Mouse (Mus musculus) limb, embryonic 11.5 days (tissue): Measurements from ENCODE around the gene Gatd1. TPM values are rescaled to one million over a fixed set of nuclear protein-coding genes. Genes with fewer than 3 reads are reported as not detected.

Experiments used
- ATAC-seq: fragments of 200-750 bp; cut with Nextera tagmentation; 2 replicates; pipeline ENCODE4 v1.8.0; 2017; ENCODE audit warnings: low read depth; ENCODE audit not compliant: insufficient number of reproducible peaks, low FRiP score, low TSS enrichment
- DNase-seq: peaks from one replicate; pipeline ENCODE4 v3.0.0-alpha.2; 2015; ENCODE audit warnings: low spot score
- H3K27ac ChIP-seq: fragments of 300-500 bp; sonication (generic); replicated peaks from 2 replicates; pipeline ENCODE4 v1.5.1; 2014; ENCODE audit warnings: low read depth, mild to moderate bottlenecking, low read length
- H3K27me3 ChIP-seq: fragments of 300-500 bp; sonication (generic); 2 replicates; pipeline ENCODE4 v1.6.1; 2014; ENCODE audit warnings: mild to moderate bottlenecking, low read length, mixed read lengths; ENCODE audit not compliant: control insufficient read depth, insufficient read depth
- H3K36me3 ChIP-seq: fragments of 300-500 bp; sonication (generic); 2 replicates; pipeline ENCODE4 v1.6.1; 2014; ENCODE audit warnings: mild to moderate bottlenecking, low read length, moderate library complexity, mixed read lengths; ENCODE audit not compliant: control insufficient read depth, insufficient read depth
- H3K4me1 ChIP-seq: fragments of 300-500 bp; sonication (generic); 2 replicates; pipeline ENCODE4 v1.6.1; 2014; ENCODE audit warnings: low read length, mixed read lengths; ENCODE audit not compliant: control insufficient read depth, insufficient read depth
- H3K4me2 ChIP-seq: fragments of 300-500 bp; sonication (generic); 2 replicates; pipeline ENCODE4 v1.6.1; 2014; ENCODE audit warnings: low read depth, mild to moderate bottlenecking, moderate library complexity; ENCODE audit not compliant: severe bottlenecking
- H3K4me3 ChIP-seq: fragments of 300-500 bp; sonication (generic); 2 replicates; pipeline ENCODE4 v1.5.1; 2014; ENCODE audit warnings: low read depth, low read length
- H3K9ac ChIP-seq: fragments of 300-500 bp; sonication (generic); 2 replicates; pipeline ENCODE4 v1.6.1; 2014; ENCODE audit warnings: mild to moderate bottlenecking, low read length
- H3K9me3 ChIP-seq: fragments of 300-500 bp; sonication (generic); 2 replicates; pipeline ENCODE4 v1.6.1; 2016; ENCODE audit warnings: low read length; ENCODE audit not compliant: control insufficient read depth
- WGBS: fragments of 180-500 bp; shearing (Covaris S2); extraction: QIAGEN DNeasy Blood & Tissue Kit; methylation state at CpG from one replicate; pipeline ENCODE4 v1.1.7; 2014; 5-methylcytosine and 5-hydroxymethylcytosine counted together
- polyA plus RNA-seq: library from polyadenylated mRNA; unstranded; fragments of >200 nt; fragmentation: Nextera tagmentation; extraction: Ambion mirVana; gene quantifications from 2 replicates; pipeline ENCODE4 v1.2.1, GENCODE M21; 2014

Gene Gatd1
- polyA plus RNA-seq, result 52.2 TPM in 2 replicates

DNA sequence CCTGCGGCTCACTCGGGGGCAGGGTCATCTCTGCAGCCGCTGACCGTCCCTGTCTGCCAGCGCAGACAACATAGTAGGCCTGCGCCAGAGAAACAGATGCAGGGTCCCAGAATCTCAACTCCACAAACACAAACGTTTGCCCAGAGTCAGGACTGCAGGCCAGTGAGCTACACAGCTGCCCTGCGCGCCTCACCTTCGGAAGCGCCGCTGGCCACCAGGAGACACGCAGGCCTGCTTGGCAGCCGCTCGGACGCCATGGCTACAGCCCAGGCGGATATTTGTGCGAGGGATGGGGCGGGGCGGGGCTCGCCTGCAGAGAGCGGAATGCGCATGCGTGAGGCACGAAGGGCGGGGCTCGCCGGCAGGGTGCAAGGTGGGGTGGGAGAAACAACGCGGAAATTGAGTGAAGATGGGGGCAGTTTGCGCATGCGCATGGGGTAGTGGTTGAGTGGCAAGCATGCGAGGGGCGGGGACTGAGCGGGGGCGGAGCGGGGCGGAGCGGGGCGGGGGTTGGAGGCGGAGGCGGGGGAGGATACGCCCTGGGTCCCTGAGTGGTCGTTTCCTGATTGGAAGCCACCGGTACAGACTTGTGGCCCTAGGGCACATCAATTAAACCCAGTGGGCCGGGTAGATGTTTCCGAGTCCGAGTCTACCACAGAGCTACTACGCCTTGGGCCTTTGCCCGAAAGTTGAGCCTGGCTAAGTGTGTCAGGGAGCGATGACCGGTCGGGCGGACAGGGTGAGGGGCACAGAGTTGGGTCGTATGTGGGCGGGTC lies at the start of gene Gatd1:
TSS of gene Gatd1 (minus strand) at position 328 of the 776 bp plus-strand sequence.
- peak; percentile 100 for DNase-seq
- H3K27me3 ChIP-seq, result no peaks in the 10 kb centered on the region
- 0 out of 2 replicates have a peak, but pooled peaks cover 2% of the 10 kb centered on the region for H3K36me3 ChIP-seq
- peaks cover 4% of the 10 kb centered on the region; the same call in 1 of the 2 replicates for H3K4me1 ChIP-seq
- no peaks in the 10 kb centered on the region for H3K9me3 ChIP-seq
- H3K4me3 ChIP-seq, result peak within 1 kb of the TSS; percentile 83
- ATAC-seq, result peak; percentile 85
- under 1% methylated on average over 56 of the region's 56 CpGs for WGBS
- peak within 1 kb of the TSS; percentile 77 for H3K9ac ChIP-seq
- peak within 1 kb of the TSS; percentile 87 for H3K4me2 ChIP-seq
- H3K27ac ChIP-seq, result 0 out of 2 replicates have a peak within 1 kb of the TSS, but pooled peaks have one; percentile 36

DNA sequence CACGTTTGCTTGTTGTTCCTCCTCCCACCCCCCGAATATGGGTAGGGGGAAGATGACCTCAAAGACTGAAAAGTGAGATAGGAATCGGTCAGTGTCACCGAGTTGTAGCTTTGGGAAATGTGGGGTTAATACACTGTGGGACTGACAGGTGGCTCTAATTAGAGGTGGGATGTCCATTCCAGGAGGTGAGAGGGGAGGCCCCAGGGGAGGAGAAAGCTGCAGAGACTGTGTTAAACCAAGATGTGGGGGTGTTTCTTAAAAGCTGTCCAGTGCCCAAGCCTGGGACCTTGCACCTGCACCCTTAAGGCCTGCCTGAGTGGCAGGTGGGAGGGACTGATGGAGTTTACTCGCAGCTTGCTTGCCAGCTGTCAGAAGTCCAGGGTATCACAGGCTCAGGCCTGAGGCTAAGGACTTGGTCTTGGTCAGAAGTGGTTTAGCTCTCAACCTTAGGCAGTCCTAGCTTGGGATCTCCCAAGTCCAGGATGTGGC lies 48.4 kb upstream of the Gatd1 start:
- H3K36me3 ChIP-seq, result no peaks in the 10 kb centered on the region
- 3% methylated on average over 5 of the region's 5 CpGs for WGBS
- peak overlapping the region; percentile 23; the same call in 1 of the 2 replicates for H3K4me3 ChIP-seq
- DNase-seq (peak; percentile 41), ATAC-seq (no peak)
- H3K27me3 ChIP-seq, result peaks cover 48% of the 10 kb centered on the region
- H3K9ac ChIP-seq, result no peak overlapping the region
- H3K9me3 ChIP-seq, result no peaks in the 10 kb centered on the region
- peaks cover 25% of the 10 kb centered on the region for H3K4me1 ChIP-seq
- peak overlapping the region; percentile 53 for H3K4me2 ChIP-seq
- no peak overlapping the region for H3K27ac ChIP-seq

DNA sequence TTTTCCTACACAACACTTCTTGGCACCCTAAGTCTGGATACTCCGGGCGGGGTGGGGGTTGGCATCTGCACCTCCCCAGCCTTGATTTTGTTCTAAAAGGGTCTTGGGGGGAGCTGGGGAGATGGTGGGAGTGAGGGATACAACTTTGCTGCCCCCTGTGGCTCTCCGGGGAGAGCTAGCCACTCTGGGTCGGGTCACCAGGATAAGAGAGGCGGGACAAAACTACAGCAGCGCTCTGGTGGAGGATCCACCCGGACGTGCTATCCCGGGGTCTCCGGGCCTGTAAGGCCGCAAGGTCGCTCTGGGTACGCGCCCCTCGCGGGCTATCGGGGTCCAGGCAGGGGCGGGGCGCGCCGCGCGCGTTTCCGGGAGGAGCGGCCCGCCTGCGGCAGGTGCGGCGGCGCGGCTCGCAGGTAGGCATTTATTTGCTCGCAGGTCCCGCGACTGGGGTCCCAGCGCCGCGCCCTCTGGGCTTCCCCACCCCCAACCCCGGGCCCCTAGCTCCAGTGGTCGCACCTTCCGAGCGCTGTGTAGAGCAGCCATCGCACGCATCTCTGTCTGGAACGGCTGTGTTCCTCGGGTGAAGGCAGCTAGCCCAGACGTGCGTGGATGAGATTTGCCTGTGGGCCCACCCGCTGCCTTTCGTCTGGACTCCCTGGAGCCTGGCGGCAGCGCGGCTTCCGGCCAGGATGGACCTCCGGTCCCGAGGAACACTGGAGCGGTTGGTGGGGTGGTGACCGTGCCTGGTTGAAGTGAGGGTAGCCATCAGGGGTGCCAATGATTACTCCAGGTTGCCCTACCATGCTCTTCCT lies 47.8 kb upstream of the Gatd1 start:
- 2% methylated on average over 40 of the region's 59 CpGs for WGBS
- no peaks in the 10 kb centered on the region for H3K36me3 ChIP-seq
- peak overlapping the region; percentile 23 for H3K4me3 ChIP-seq
- ATAC-seq, result no peak
- H3K27me3 ChIP-seq, result peaks cover 48% of the 10 kb centered on the region
- H3K4me1 ChIP-seq, result peaks cover 20% of the 10 kb centered on the region
- no peak overlapping the region for H3K27ac ChIP-seq
- peak overlapping the region; percentile 53 for H3K4me2 ChIP-seq
- H3K9me3 ChIP-seq, result no peaks in the 10 kb centered on the region
- DNase-seq, result no peak
- H3K9ac ChIP-seq, result peak overlapping the region; percentile 36; the same call in 1 of the 2 replicates

DNA sequence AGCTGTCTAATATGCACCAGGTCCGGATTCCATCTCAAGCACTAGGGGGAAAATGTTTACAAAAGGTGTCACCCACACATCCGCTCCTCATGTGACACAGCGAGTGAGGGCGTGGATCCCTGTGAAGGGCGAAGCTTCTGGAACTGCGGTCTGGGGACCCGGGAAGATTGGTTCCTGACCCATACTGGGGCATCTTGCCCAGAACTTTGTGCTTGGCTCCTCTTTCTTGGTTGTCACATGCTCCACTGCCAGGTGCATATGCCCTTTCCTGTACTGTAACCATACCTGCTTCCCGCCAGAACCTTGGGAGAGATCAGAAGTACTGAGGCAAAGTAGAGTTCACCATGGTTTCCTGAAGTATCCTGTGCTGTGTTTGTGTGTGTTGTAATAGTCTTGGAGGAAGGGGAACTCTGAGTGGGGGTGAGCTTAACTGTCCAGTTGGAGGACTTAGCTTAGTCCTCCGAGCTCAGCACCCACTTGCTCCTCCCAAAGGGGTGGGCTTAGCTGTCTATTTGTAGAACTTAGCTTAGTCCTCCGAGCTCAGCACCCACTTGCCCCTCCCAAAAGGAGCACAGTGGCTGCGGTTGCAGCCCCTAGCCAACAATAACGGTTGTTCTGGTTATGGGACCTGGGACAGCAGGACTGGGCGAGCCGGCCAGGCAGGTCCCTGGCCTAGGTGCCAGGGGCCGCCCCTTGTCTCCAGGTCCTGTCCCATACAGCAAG lies 46.6 kb upstream of the Gatd1 start, which contains the start of gene Cracr2b:
TSS of gene Cracr2b (plus strand) at position 704 of the 723 bp plus-strand sequence.
- peak within 1 kb of the TSS; percentile 23 for H3K4me3 ChIP-seq
- peaks cover 48% of the 10 kb centered on the region for H3K27me3 ChIP-seq
- no peak within 1 kb of the TSS for H3K27ac ChIP-seq

DNA sequence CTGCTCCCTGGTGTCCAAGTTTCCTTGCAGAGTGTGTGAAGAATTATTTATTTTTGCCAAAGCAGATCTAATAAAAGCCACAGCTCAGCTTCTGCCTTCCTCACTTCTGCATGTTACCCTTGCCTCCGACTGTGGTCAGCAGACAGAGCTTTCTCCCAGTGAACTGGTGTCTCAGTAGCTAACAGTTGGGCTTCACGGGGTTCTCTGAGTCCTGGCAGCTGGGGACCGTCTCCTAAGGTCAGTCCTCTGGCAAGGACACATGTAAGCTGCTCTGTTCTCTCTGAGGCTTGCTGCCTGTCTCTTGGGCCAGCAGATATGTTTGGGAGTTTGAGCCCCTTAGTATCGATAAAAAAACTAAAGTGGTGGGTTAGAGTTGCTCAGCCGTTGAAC lies 46.1 kb upstream of the Gatd1 start:
- peaks cover 23% of the 10 kb centered on the region for H3K4me1 ChIP-seq
- H3K9ac ChIP-seq, result no peak overlapping the region
- H3K4me2 ChIP-seq, result no peak overlapping the region
- no peak overlapping the region for H3K4me3 ChIP-seq
- no peak overlapping the region for H3K27ac ChIP-seq
- 71% methylated on average over 5 of the region's 5 CpGs for WGBS
- H3K9me3 ChIP-seq, result no peaks in the 10 kb centered on the region
- ATAC-seq, result no peak
- peaks cover 47% of the 10 kb centered on the region for H3K27me3 ChIP-seq
- H3K36me3 ChIP-seq, result no peaks in the 10 kb centered on the region
- DNase-seq, result no peak

More for the DNA sequence above, 46.6 kb upstream of the Gatd1 start, which contains the start of gene Cracr2b:
- Histone ChIP-seq H3K4me1 (peaks cover 27% of the 10 kb centered on the region), H3K4me2 (peak within 1 kb of the TSS; percentile 53), H3K36me3 (no peaks in the 10 kb centered on the region), H3K9me3 (no peaks in the 10 kb centered on the region), H3K9ac (peak within 1 kb of the TSS; percentile 36; the same call in 1 of the 2 replicates)
- ATAC-seq (no peak), DNase-seq (no peak)
- WGBS, result 71% methylated on average over 15 of the region's 15 CpGs

DNA sequence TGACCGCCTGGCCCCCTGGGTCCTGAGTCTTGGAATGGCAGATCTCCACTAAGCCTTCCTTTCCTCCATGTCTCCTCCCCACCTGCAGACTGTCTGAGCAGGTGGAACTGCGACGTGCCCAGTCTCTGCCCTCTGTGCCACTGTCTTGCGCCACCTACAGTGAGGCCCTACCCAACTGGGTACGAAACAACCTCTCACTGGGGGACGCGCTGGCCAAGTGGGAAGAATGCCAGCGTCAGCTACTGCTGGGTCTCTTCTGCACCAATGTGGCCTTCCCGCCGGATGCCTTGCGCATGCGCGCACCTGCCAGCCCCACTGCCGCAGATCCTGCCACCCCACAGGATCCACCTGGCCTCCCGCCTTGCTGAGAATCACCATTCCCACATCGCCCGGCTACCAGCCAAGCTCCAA lies 45.4 kb upstream of the Gatd1 start:
- WGBS, result 90% methylated on average over 17 of the region's 17 CpGs
- DNase-seq, result no peak
- ATAC-seq, result no peak
- H3K9ac ChIP-seq, result no peak overlapping the region
- H3K9me3 ChIP-seq, result no peaks in the 10 kb centered on the region
- H3K36me3 ChIP-seq, result no peaks in the 10 kb centered on the region
- no peak overlapping the region for H3K27ac ChIP-seq
- H3K27me3 ChIP-seq, result peaks cover 41% of the 10 kb centered on the region
- peaks cover 23% of the 10 kb centered on the region for H3K4me1 ChIP-seq
- H3K4me3 ChIP-seq, result no peak overlapping the region
- H3K4me2 ChIP-seq, result no peak overlapping the region

DNA sequence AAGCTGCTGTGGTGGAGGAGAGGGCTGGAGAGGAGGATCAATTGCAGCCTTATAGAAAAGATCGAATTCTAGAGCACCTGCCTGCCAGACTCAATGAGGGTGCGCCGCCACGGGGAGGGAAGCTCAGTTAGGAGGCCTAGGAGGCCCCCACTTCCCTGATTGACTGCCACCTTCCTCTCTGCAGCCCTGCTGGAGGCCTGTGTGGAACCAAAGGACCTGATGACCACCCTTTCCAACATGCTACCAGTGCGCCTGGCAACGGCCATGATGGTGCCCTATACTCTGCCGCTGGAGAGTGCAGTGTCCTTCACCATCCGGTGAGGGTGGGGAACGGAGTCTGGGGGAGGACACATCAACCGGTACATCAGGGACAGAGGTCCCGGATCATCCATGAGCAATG lies 44.7 kb upstream of the Gatd1 start:
- H3K4me3 ChIP-seq, result no peak overlapping the region
- peaks cover 23% of the 10 kb centered on the region for H3K4me1 ChIP-seq
- peaks cover 35% of the 10 kb centered on the region for H3K27me3 ChIP-seq
- 89% methylated on average over 11 of the region's 11 CpGs for WGBS
- DNase-seq (no peak), ATAC-seq (no peak)
- no peak overlapping the region for H3K27ac ChIP-seq
- H3K9me3 ChIP-seq, result no peaks in the 10 kb centered on the region
- no peak overlapping the region for H3K9ac ChIP-seq
- no peaks in the 10 kb centered on the region for H3K36me3 ChIP-seq
- no peak overlapping the region for H3K4me2 ChIP-seq
